Mouse (Mus musculus) embryonic fibroblast, embryonic 13.5 days (primary cell): ENCODE measurements around the gene 2610528J11Rik. TPM values are rescaled to one million over a fixed set of nuclear protein-coding genes. Genes with fewer than 3 reads are reported as not detected.

Source experiments
- H3K27ac ChIP-seq: 2 replicates; pipeline ENCODE4 v1.5.1; 2012; ENCODE audit warnings: low read length, control low read depth, inconsistent platforms; ENCODE audit not compliant: insufficient read depth
- H3K4me1 ChIP-seq: 2 replicates; pipeline ENCODE4 v1.6.1; 2011; ENCODE audit warnings: low read length; ENCODE audit not compliant: control insufficient read depth, insufficient read depth
- H3K4me3 ChIP-seq: 2 replicates; pipeline ENCODE4 v1.5.1; 2011; ENCODE audit warnings: mild to moderate bottlenecking, control low read depth, low read length; ENCODE audit not compliant: insufficient read depth
- CTCF ChIP-seq: IDR thresholded peaks from 2 replicates; pipeline ENCODE4 v1.5.1; 2011; ENCODE audit warnings: mild to moderate bottlenecking, control low read depth, low read length, moderate library complexity, borderline replicate concordance; ENCODE audit not compliant: insufficient read depth
- POLR2A ChIP-seq: IDR thresholded peaks from 2 replicates; pipeline ENCODE4 v1.6.1; 2011; ENCODE audit warnings: low read depth, mild to moderate bottlenecking, control low read depth, low read length, moderate library complexity
- polyA plus RNA-seq: library from polyadenylated mRNA; stranded (reverse); fragments of >200 nt; gene quantifications from 2 replicates; pipeline ENCODE4 v1.2.4, GENCODE M21; 2011; ENCODE audit warnings: low read depth; ENCODE audit not compliant: missing spikeins, insufficient read length

The 2610528J11Rik gene
- polyA plus RNA-seq, 1 experiment, result not detected

- H3K4me3 ChIP-seq, result no peak overlapping the region
- TF ChIP-seq POLR2A (no peak), CTCF (no peak)
- no peak overlapping the region for H3K27ac ChIP-seq
- H3K4me1 ChIP-seq, result no peaks in the 10 kb centered on the region
Measured at GRCm38 (mm10) chr4:118564062-118564925, 37.5 kb downstream of the 2610528J11Rik start.

GRCm38 (mm10) chr4:118564926-118565279 is 38.1 kb downstream of the 2610528J11Rik start:
- TF ChIP-seq POLR2A, result no peak
- no peak for TF ChIP-seq CTCF
- Histone ChIP-seq H3K27ac (no peak overlapping the region), H3K4me1 (no peaks in the 10 kb centered on the region), H3K4me3 (no peak overlapping the region)

- Histone ChIP-seq H3K4me3 (no peak overlapping the region), H3K27ac (no peak overlapping the region), H3K4me1 (no peaks in the 10 kb centered on the region)
- TF ChIP-seq POLR2A, result no peak
- TF ChIP-seq CTCF, result 0 out of 2 replicates have a peak, but pooled peaks have one; percentile 26
Measured at GRCm38 (mm10) chr4:118566161-118566676, 39.4 kb downstream of the 2610528J11Rik start.

GRCm38 (mm10) chr4:118568709-118569108 is 41.9 kb downstream of the 2610528J11Rik start:
- no peak overlapping the region for H3K27ac ChIP-seq
- H3K4me3 ChIP-seq, result no peak overlapping the region
- no peaks in the 10 kb centered on the region for H3K4me1 ChIP-seq
- TF ChIP-seq POLR2A (no peak), CTCF (no peak)

GRCm38 (mm10) chr4:118569320-118569719 is 42.5 kb downstream of the 2610528J11Rik start:
- Histone ChIP-seq H3K27ac (no peak overlapping the region), H3K4me3 (no peak overlapping the region)
- TF ChIP-seq POLR2A, result no peak
- no peak for TF ChIP-seq CTCF

GRCm38 (mm10) chr4:118571441-118571840 is 44.6 kb downstream of the 2610528J11Rik start:
- Histone ChIP-seq H3K27ac (no peak overlapping the region), H3K4me3 (no peak overlapping the region), H3K4me1 (no peaks in the 10 kb centered on the region)
- TF ChIP-seq CTCF (no peak), POLR2A (no peak)

More at GRCm38 (mm10) chr4:118569320-118569719, 42.5 kb downstream of the 2610528J11Rik start:
- no peaks in the 10 kb centered on the region for H3K4me1 ChIP-seq

- H3K4me1 ChIP-seq, result no peaks in the 10 kb centered on the region
- no peak overlapping the region for H3K27ac ChIP-seq
- H3K4me3 ChIP-seq, result no peak overlapping the region
- TF ChIP-seq CTCF, result peak; percentile 76
- no peak for TF ChIP-seq POLR2A
Measured at GRCm38 (mm10) chr4:118576097-118576496, 49.3 kb downstream of the 2610528J11Rik start.

- TF ChIP-seq CTCF (peak; percentile 37; the same call in 1 of the 2 replicates), POLR2A (no peak)
- Histone ChIP-seq H3K4me1 (no peaks in the 10 kb centered on the region), H3K27ac (no peak overlapping the region), H3K4me3 (no peak overlapping the region)
Measured at GRCm38 (mm10) chr4:118579313-118579712, 52.5 kb downstream of the 2610528J11Rik start.

Other genes starting within 250 kb of the 2610528J11Rik start
- 38.3 and 39.9 TPM in 2 replicates for gene Ptprf, start 235.6 kb upstream of the 2610528J11Rik start, polyA plus RNA-seq
- 13.4 and 14.0 TPM in 2 replicates for gene Szt2, start 117.7 kb upstream of the 2610528J11Rik start, polyA plus RNA-seq
- 85.6 and 99.8 TPM in 2 replicates for gene Med8, start 117.7 kb upstream of the 2610528J11Rik start, polyA plus RNA-seq
- 164 and 172 TPM in 2 replicates for gene Elovl1, start 98.9 kb upstream of the 2610528J11Rik start, polyA plus RNA-seq
- 38.4 and 61.6 TPM in 2 replicates for gene Cdc20, start 89.6 kb upstream of the 2610528J11Rik start, polyA plus RNA-seq
- gene Mpl, start 69.5 kb upstream of the 2610528J11Rik start, polyA plus RNA-seq, result not detected in 2 replicates
- gene Tie1, start 36.9 kb upstream of the 2610528J11Rik start, polyA plus RNA-seq, result not detected in 2 replicates
- gene Tmem125, start 17.0 kb downstream of the 2610528J11Rik start, polyA plus RNA-seq, result 0.95 TPM in 1 of 2 replicates, not detected in the other
- not detected in 2 replicates for gene Cfap57, start 93.8 kb downstream of the 2610528J11Rik start, polyA plus RNA-seq
- 66.1 and 75.0 TPM in 2 replicates for gene Ebna1bp2, start 93.8 kb downstream of the 2610528J11Rik start, polyA plus RNA-seq
- gene Olfr62, start 132.0 kb downstream of the 2610528J11Rik start, polyA plus RNA-seq, result not detected in 2 replicates
- gene Olfr1342, start 165.8 kb downstream of the 2610528J11Rik start, polyA plus RNA-seq, result not detected in 2 replicates
- gene Olfr1341, start 176.5 kb downstream of the 2610528J11Rik start, polyA plus RNA-seq, result 0.16 TPM in 1 of 2 replicates, not detected in the other
- gene Olfr1340, start 193.1 kb downstream of the 2610528J11Rik start, polyA plus RNA-seq, result not detected in 2 replicates
- not detected in 2 replicates for gene Olfr1339, start 205.2 kb downstream of the 2610528J11Rik start, polyA plus RNA-seq
- gene Olfr1338, start 231.7 kb downstream of the 2610528J11Rik start, polyA plus RNA-seq, result not detected in 2 replicates